Mouse (Mus musculus): Measurements from ENCODE around the gene Pnmt. TPM values are rescaled to one million over a fixed set of nuclear protein-coding genes. Genes with fewer than 3 reads are reported as not detected.

Pnmt gene
- total and polyA plus RNA-seq, 3 experiments = not detected

- Histone ChIP-seq H3K4me2 (ENCODE audit: insufficient read depth, low read depth, poor library complexity, severe bottlenecking) (peak overlapping the region; percentile 67), H3K9ac (ENCODE audit: insufficient read depth, low read depth) (no peak overlapping the region), H3K27me3 (replicated peaks) (peaks cover 82% of the 10 kb centered on the region), H3K9me3 (replicated peaks; ENCODE audit: low read length) (no peaks in the 10 kb centered on the region), H3K79me2 (replicated peaks; ENCODE audit: control insufficient read depth, extremely low read depth, insufficient read depth, poor library complexity, severe bottlenecking) (no peaks in the 10 kb centered on the region), H3K27ac (ENCODE audit: insufficient read depth, low read depth) (no peak overlapping the region), H3K4me1 (ENCODE audit: control insufficient read depth in 1 of 2, insufficient read depth in 2 of 2) (peaks cover 28 to 41% of the 10 kb centered on the region in 2 experiments), H3K4me3 (replicated peaks in 1 of 3; ENCODE audit: low read depth in 2 of 3, low read length in 2 of 3, poor library complexity in 1 of 3) (no peak overlapping the region), H3K36me3 (replicated peaks in 1 of 2; ENCODE audit: control insufficient read depth in 1 of 2, insufficient read depth in 1 of 2, low read length in 1 of 2) (no peaks in the 10 kb centered on the region)
- dilution Hi-C loops (cut with MboI; ENCODE audit: extremely low pct_ligation_motif_present, extremely low pct_unique_long_range_greater_than_20kb, low sequenced_read_pairs) = no loop called here
- TF ChIP-seq JUN (IDR thresholded peaks at IDR 0.05; ENCODE audit: insufficient read depth, low read depth, low read length) = no peak
- no peak for TF ChIP-seq SIN3A (IDR thresholded peaks at IDR 0.05; ENCODE audit: low read length)
- DNase-seq (ENCODE audit: extremely low read depth) = no peak
- in situ Hi-C loops (cut with MboI; ENCODE audit: low pct_ligation_motif_present, low pct_unique_long_range_greater_than_20kb, low sequenced_read_pairs) = loop anchor here (25.0 kb wide), 1 partner anchor 298 kb away; the partner anchor contains the start of genes Gm12355, Gsdma2 and Gsdma3
These were observed 47.2 kb upstream of the Pnmt start for GRCm38 (mm10) chr11:98339071-98339501.

- dilution Hi-C loops (cut with MboI; ENCODE audit: extremely low pct_ligation_motif_present, extremely low pct_unique_long_range_greater_than_20kb, low sequenced_read_pairs) = no loop called here
- Histone ChIP-seq H3K9ac (ENCODE audit: insufficient read depth, low read depth) (no peak overlapping the region), H3K4me3 (replicated peaks in 1 of 3; ENCODE audit: low read depth in 2 of 3, low read length in 2 of 3, poor library complexity in 1 of 3) (no peak overlapping the region), H3K79me2 (replicated peaks; ENCODE audit: control insufficient read depth, extremely low read depth, insufficient read depth, poor library complexity, severe bottlenecking) (no peaks in the 10 kb centered on the region), H3K36me3 (replicated peaks in 1 of 2; ENCODE audit: control insufficient read depth in 1 of 2, insufficient read depth in 1 of 2, low read length in 1 of 2) (no peaks in the 10 kb centered on the region), H3K27ac (ENCODE audit: insufficient read depth, low read depth) (no peak overlapping the region), H3K4me1 (ENCODE audit: control insufficient read depth in 1 of 2, insufficient read depth in 2 of 2) (peaks cover 22 to 35% of the 10 kb centered on the region in 2 experiments), H3K27me3 (replicated peaks) (peaks cover 75% of the 10 kb centered on the region), H3K9me3 (replicated peaks; ENCODE audit: low read length) (no peaks in the 10 kb centered on the region), H3K4me2 (ENCODE audit: insufficient read depth, low read depth, poor library complexity, severe bottlenecking) (peak overlapping the region; percentile 67)
- TF ChIP-seq MAZ (IDR thresholded peaks at IDR 0.05; ENCODE audit: low read depth, low read length) = no peak
- peak; percentile 51 for TF ChIP-seq ELF1 (IDR thresholded peaks at IDR 0.05; ENCODE audit: low read depth, low read length)
- peak; percentile 69 for DNase-seq (ENCODE audit: extremely low read depth)
- in situ Hi-C loops (cut with MboI; ENCODE audit: low pct_ligation_motif_present, low pct_unique_long_range_greater_than_20kb, low sequenced_read_pairs) = loop anchor here (5.0 to 25.0 kb wide), 2 partner anchors 72 to 298 kb away; partner anchors contain the start of genes Gm12355, Gsdma2 and Gsdma3
These were observed 46.5 kb upstream of the Pnmt start for GRCm38 (mm10) chr11:98339679-98340287.

GRCm38 (mm10) chr11:98340597-98340996 lies 45.7 kb upstream of the Pnmt start:
- no peaks in the 10 kb centered on the region for H3K36me3 ChIP-seq (replicated peaks in 1 of 2; ENCODE audit: control insufficient read depth in 1 of 2, insufficient read depth in 1 of 2, low read length in 1 of 2)
- no peak overlapping the region for H3K4me2 ChIP-seq (ENCODE audit: insufficient read depth, low read depth, poor library complexity, severe bottlenecking)
- H3K9ac ChIP-seq (ENCODE audit: insufficient read depth, low read depth) = no peak overlapping the region
- dilution Hi-C loops (cut with MboI; ENCODE audit: extremely low pct_ligation_motif_present, extremely low pct_unique_long_range_greater_than_20kb, low sequenced_read_pairs) = no loop called here
- no peaks in the 10 kb centered on the region for H3K79me2 ChIP-seq (replicated peaks; ENCODE audit: control insufficient read depth, extremely low read depth, insufficient read depth, poor library complexity, severe bottlenecking)
- in situ Hi-C loops (cut with MboI; ENCODE audit: low pct_ligation_motif_present, low pct_unique_long_range_greater_than_20kb, low sequenced_read_pairs) = loop anchor here (5.0 to 25.0 kb wide), 2 partner anchors 73 to 297 kb away; partner anchors contain the start of genes Gm12355, Gsdma2 and Gsdma3
- peaks cover 71% of the 10 kb centered on the region for H3K27me3 ChIP-seq (replicated peaks)
- H3K9me3 ChIP-seq (replicated peaks; ENCODE audit: low read length) = no peaks in the 10 kb centered on the region
- H3K4me1 ChIP-seq (ENCODE audit: control insufficient read depth in 1 of 2, insufficient read depth in 2 of 2) = peaks cover 16 to 32% of the 10 kb centered on the region in 2 experiments
- no peak overlapping the region for H3K27ac ChIP-seq (ENCODE audit: insufficient read depth, low read depth)
- TF ChIP-seq MAZ (IDR thresholded peaks at IDR 0.05; ENCODE audit: low read depth, low read length) (no peak), JUND (conservative IDR thresholded peaks at IDR 0.05; ENCODE audit: low read depth, low read length) (no peak), E2F4 (IDR thresholded peaks at IDR 0.05; ENCODE audit: insufficient replicate concordance, low read depth, low read length) (no peak), MAFK (IDR thresholded peaks at IDR 0.05; ENCODE audit: insufficient replicate concordance, low read length) (no peak), RAD21 (IDR thresholded peaks at IDR 0.05; ENCODE audit: low read depth, low read length) (no peak), NELFE (IDR thresholded peaks at IDR 0.05; ENCODE audit: low read depth, low read length) (no peak), PAX5 (IDR thresholded peaks at IDR 0.05; ENCODE audit: low read length) (no peak), CTCF (conservative IDR thresholded peaks at IDR 0.05 in 1 of 2, IDR thresholded peaks at IDR 0.05 in 1 of 2; ENCODE audit: low read depth in 2 of 2, low read length in 2 of 2) (no peak), SIN3A (IDR thresholded peaks at IDR 0.05; ENCODE audit: low read length) (no peak), USF1 (IDR thresholded peaks at IDR 0.05; ENCODE audit: low read depth, low read length) (no peak), CHD1 (IDR thresholded peaks at IDR 0.05; ENCODE audit: low read depth, low read length) (no peak), ELF1 (IDR thresholded peaks at IDR 0.05; ENCODE audit: low read depth, low read length) (no peak), EP300 (IDR thresholded peaks at IDR 0.05; ENCODE audit: low read length) (no peak)
- no peak for DNase-seq (ENCODE audit: extremely low read depth)
- H3K4me3 ChIP-seq (replicated peaks in 1 of 3; ENCODE audit: low read depth in 2 of 3, low read length in 2 of 3, poor library complexity in 1 of 3) = no peak overlapping the region

All from CH12.LX (cell line).